Mouse (Mus musculus) thymus, postnatal 25 days (tissue): ENCODE measurements around the gene Nrxn2.

Source experiments
- DNase-seq: peaks from one replicate; pipeline ENCODE4 v3.0.0; 2022

Gene Nrxn2

GRCm38 (mm10) chr19:6545481-6545880 lies 127.0 kb downstream of the Nrxn2 start:
- DNase-seq: no peak

GRCm38 (mm10) chr19:6546096-6546495 lies 127.6 kb downstream of the Nrxn2 start:
- no peak for DNase-seq

- no peak for DNase-seq
Observed at GRCm38 (mm10) chr19:6547801-6548200, 129.3 kb downstream of the Nrxn2 start.

GRCm38 (mm10) chr19:6548431-6549410 lies 130.2 kb downstream of the Nrxn2 start:
- no peak for DNase-seq

GRCm38 (mm10) chr19:6549566-6549965 lies 131.0 kb downstream of the Nrxn2 start:
- DNase-seq: no peak

GRCm38 (mm10) chr19:6551215-6551614 lies 132.7 kb downstream of the Nrxn2 start:
- no peak for DNase-seq

- peak; percentile 52 for DNase-seq
Observed at GRCm38 (mm10) chr19:6552302-6553028, 133.9 kb downstream of the Nrxn2 start.

GRCm38 (mm10) chr19:6553174-6553573 lies 134.6 kb downstream of the Nrxn2 start:
- no peak for DNase-seq

- DNase-seq: no peak
Observed at GRCm38 (mm10) chr19:6553819-6554582, 135.5 kb downstream of the Nrxn2 start.

GRCm38 (mm10) chr19:6559576-6559975 lies 141.0 kb downstream of the Nrxn2 start:
- no peak for DNase-seq

GRCm38 (mm10) chr19:6560246-6560815 lies 141.8 kb downstream of the Nrxn2 start:
- no peak for DNase-seq

GRCm38 (mm10) chr19:6565136-6565535 lies 146.6 kb downstream of the Nrxn2 start:
- DNase-seq: no peak

- DNase-seq: no peak
Observed at GRCm38 (mm10) chr19:6566450-6566849, 147.9 kb downstream of the Nrxn2 start.

GRCm38 (mm10) chr19:6569021-6569420 lies 150.5 kb downstream of the Nrxn2 start:
- DNase-seq: no peak

- no peak for DNase-seq
Observed at GRCm38 (mm10) chr19:6569561-6569960, 151.0 kb downstream of the Nrxn2 start.

GRCm38 (mm10) chr19:6571476-6571875 lies 152.9 kb downstream of the Nrxn2 start:
- DNase-seq: no peak

GRCm38 (mm10) chr19:6572001-6572400 lies 153.5 kb downstream of the Nrxn2 start:
- no peak for DNase-seq
